In the genomic region with DNA sequence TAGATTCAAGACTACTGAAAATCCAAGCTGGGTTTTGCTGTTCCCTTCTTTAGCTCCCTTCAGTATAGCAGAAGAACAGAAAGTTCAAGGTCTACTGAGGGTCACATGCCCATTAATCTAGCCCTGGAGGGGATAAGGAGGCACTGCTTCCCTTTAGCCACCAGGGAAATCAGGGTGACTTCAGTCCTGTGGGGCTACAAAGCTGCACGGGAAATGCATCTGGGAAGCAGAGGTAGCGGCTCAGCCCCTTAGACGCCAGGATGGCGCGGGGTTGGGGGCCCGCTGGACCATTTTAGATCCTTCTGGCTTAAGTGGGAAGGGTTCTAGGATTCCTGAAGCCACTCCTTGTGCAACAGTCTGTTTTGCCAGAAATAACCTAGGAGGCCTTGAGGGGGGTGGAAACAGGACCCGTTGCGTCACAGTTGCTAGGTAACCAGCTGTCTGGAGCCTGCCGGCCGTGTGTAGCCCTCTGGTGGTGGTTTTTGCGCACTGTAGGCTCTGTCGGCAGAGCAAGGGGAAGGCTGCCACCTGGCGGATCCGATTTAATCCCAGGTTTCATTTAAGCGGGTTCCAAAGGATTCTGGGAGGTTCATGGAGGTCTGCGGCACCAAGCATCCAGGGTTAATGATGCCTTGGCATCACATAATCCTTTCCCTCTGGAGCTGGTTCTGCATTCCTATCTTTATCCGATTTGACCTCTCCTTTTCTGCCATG, we compare ENCODE assay signal across 8 mouse cellular contexts. TPM values are rescaled to one million over a fixed set of nuclear protein-coding genes. Genes with fewer than 3 reads are reported as not detected.
DNase-seq lines count a peak whose midpoint lies in the region; ATAC-seq lines count a peak whose summit lies in the region.

No protein-coding gene starts in this region.

- H3K4me2 ChIP-seq in heart, embryonic 14.5 days (ENCODE audit: low read length) = peak overlapping the region; percentile 54
- peak overlapping the region; percentile 22; the same call in 1 of the 2 replicates for H3K4me2 ChIP-seq in liver, embryonic 11.5 days

- H3K9me3 ChIP-seq in forebrain, embryonic 10.5 days = peaks cover 8% of the 10 kb centered on the region; the same call in 1 of the 2 replicates
- peaks cover 6% of the 10 kb centered on the region; the same call in 1 of the 2 replicates for H3K9me3 ChIP-seq in heart, embryonic 14.5 days (ENCODE audit: control insufficient read depth, low read length)
- no peaks in the 10 kb centered on the region for H3K9me3 ChIP-seq in liver, embryonic 11.5 days (ENCODE audit: control insufficient read depth, low read length)

- H3K36me3 ChIP-seq in forebrain, embryonic 10.5 days (replicated peaks) = peaks cover 42% of the 10 kb centered on the region
- peaks cover 43% of the 10 kb centered on the region for H3K36me3 ChIP-seq in heart, embryonic 14.5 days (ENCODE audit: control insufficient read depth, insufficient read depth, low read length)
- H3K36me3 ChIP-seq in liver, embryonic 11.5 days (ENCODE audit: control insufficient read depth, insufficient read depth, low read length) = peaks cover 2% of the 10 kb centered on the region; the same call in 1 of the 2 replicates
- no peaks in the 10 kb centered on the region for H3K36me3 ChIP-seq in splenic B cell, adult 2 months (ENCODE audit: control insufficient read depth, insufficient read depth, low read length, poor library complexity, severe bottlenecking)

- DNase-seq in CD4-positive, CD25-positive, alpha-beta regulatory T cell, adult 2 months (ENCODE audit: low read depth, low spot score) = peak; percentile 83
- DNase-seq in brain, embryonic 18.5 days (ENCODE audit: low read depth, low spot score) = peak; percentile 81
- peak; percentile 94 for DNase-seq in forebrain, embryonic 10.5 days (ENCODE audit: extremely low spot score, low spot score)
- peak; percentile 96 for DNase-seq in kidney, postnatal 10 days
- peak; percentile 85 for DNase-seq in liver, embryonic 11.5 days (ENCODE audit: low spot score)
- peak; percentile 77 for DNase-seq in naive thymus-derived CD4-positive, alpha-beta T cell, adult 2 months (ENCODE audit: low read depth)
- peak; percentile 95 for DNase-seq in splenic B cell, adult 2 months (ENCODE audit: low read depth, low spot score)

- H3K4me3 ChIP-seq in forebrain, embryonic 10.5 days = peak overlapping the region; percentile 34
- no peak overlapping the region for H3K4me3 ChIP-seq in heart, embryonic 14.5 days (ENCODE audit: control insufficient read depth in 1 of 2, insufficient read depth in 1 of 2, low read depth in 1 of 2, low read length in 2 of 2)
- H3K4me3 ChIP-seq in liver, embryonic 11.5 days (ENCODE audit: low read depth, low read length) = no peak overlapping the region

- peak overlapping the region; percentile 77 for H3K27ac ChIP-seq in forebrain, embryonic 10.5 days
- peak overlapping the region; percentile 68 to 90 for H3K27ac ChIP-seq in heart, embryonic 14.5 days (replicated peaks in 1 of 2; ENCODE audit: control insufficient read depth in 1 of 2, insufficient read depth in 1 of 2, low read depth in 2 of 2, low read length in 2 of 2)
- no peak overlapping the region for H3K27ac ChIP-seq in liver, embryonic 11.5 days (ENCODE audit: low read depth, low read length)

- 13% methylated on average over 17 of the region's 17 CpGs for WGBS in forebrain, embryonic 10.5 days
- 2% methylated on average over 17 of the region's 17 CpGs for WGBS in heart, embryonic 14.5 days
- WGBS in liver, embryonic 11.5 days = 7% methylated on average over 17 of the region's 17 CpGs

- peak overlapping the region; percentile 51 for H3K9ac ChIP-seq in heart, embryonic 14.5 days (ENCODE audit: low read length)
- no peak overlapping the region for H3K9ac ChIP-seq in liver, embryonic 11.5 days (ENCODE audit: low read depth, low read length)

- peaks cover 10% of the 10 kb centered on the region; the same call in 1 of the 2 replicates for H3K27me3 ChIP-seq in forebrain, embryonic 10.5 days (ENCODE audit: poor library complexity, severe bottlenecking)
- H3K27me3 ChIP-seq in heart, embryonic 14.5 days (ENCODE audit: control insufficient read depth, insufficient read depth, low read length) = peaks cover 3% of the 10 kb centered on the region
- peaks cover 10% of the 10 kb centered on the region for H3K27me3 ChIP-seq in liver, embryonic 11.5 days (replicated peaks; ENCODE audit: control insufficient read depth, insufficient read depth, low read length)
- no peaks in the 10 kb centered on the region for H3K27me3 ChIP-seq in splenic B cell, adult 2 months (ENCODE audit: control insufficient read depth, insufficient read depth, low read length, poor library complexity, severe bottlenecking)

- H3K4me1 ChIP-seq in forebrain, embryonic 10.5 days = peaks cover 18% of the 10 kb centered on the region
- H3K4me1 ChIP-seq in heart, embryonic 14.5 days (ENCODE audit: control insufficient read depth in 2 of 2, insufficient read depth in 2 of 2, low read length in 2 of 2) = peaks cover 16 to 38% of the 10 kb centered on the region in 2 experiments
- H3K4me1 ChIP-seq in liver, embryonic 11.5 days (replicated peaks; ENCODE audit: control insufficient read depth, insufficient read depth, low read length) = peaks cover 3% of the 10 kb centered on the region; the same call in 1 of the 2 replicates

- ATAC-seq in heart, embryonic 14.5 days (ENCODE audit: insufficient number of reproducible peaks, insufficient read depth, low FRiP score, low read depth) = peak; percentile 88
- peak; percentile 80 for ATAC-seq in liver, embryonic 11.5 days (replicated peaks; ENCODE audit: low FRiP score)

RNA-seq across cellular contexts. Expression of gene Slc4a3, which starts 13.3 kb away (rescaled TPM):
- polyA plus RNA-seq in forebrain, embryonic 10.5 days (2016; fragmentation: Nextera tagmentation; extraction: Ambion mirVana) = 13.6 and 15.0 TPM in 2 replicates
- polyA plus RNA-seq in heart, embryonic 14.5 days (2014; fragmentation: Nextera tagmentation; extraction: Ambion mirVana) = 20.8 and 24.2 TPM in 2 replicates
- 5.2 and 5.4 TPM in 2 replicates for polyA plus RNA-seq in liver, embryonic 11.5 days (2014; fragmentation: Nextera tagmentation; extraction: Ambion mirVana)

RNA-seq across cellular contexts. Expression of gene Stk11ip, which starts 38.0 kb away (rescaled TPM):
- polyA plus RNA-seq in forebrain, embryonic 10.5 days (2016; fragmentation: Nextera tagmentation; extraction: Ambion mirVana) = 33.2 and 33.5 TPM in 2 replicates
- polyA plus RNA-seq in heart, embryonic 14.5 days (2014; fragmentation: Nextera tagmentation; extraction: Ambion mirVana) = 11.3 and 11.8 TPM in 2 replicates
- 15.4 and 15.6 TPM in 2 replicates for polyA plus RNA-seq in liver, embryonic 11.5 days (2014; fragmentation: Nextera tagmentation; extraction: Ambion mirVana)

RNA-seq across cellular contexts. Expression of gene Inha, which starts 52.5 kb away (rescaled TPM):
- 2.7 and 2.9 TPM in 2 replicates for polyA plus RNA-seq in forebrain, embryonic 10.5 days (2016; fragmentation: Nextera tagmentation; extraction: Ambion mirVana)
- 2.6 and 3.9 TPM in 2 replicates for polyA plus RNA-seq in heart, embryonic 14.5 days (2014; fragmentation: Nextera tagmentation; extraction: Ambion mirVana)
- 0.84 and 1.4 TPM in 2 replicates for polyA plus RNA-seq in liver, embryonic 11.5 days (2014; fragmentation: Nextera tagmentation; extraction: Ambion mirVana)

RNA-seq across cellular contexts. Expression of gene Obsl1, which starts 53.1 kb away (rescaled TPM):
- polyA plus RNA-seq in forebrain, embryonic 10.5 days (2016; fragmentation: Nextera tagmentation; extraction: Ambion mirVana) = 34.5 and 35.8 TPM in 2 replicates
- polyA plus RNA-seq in heart, embryonic 14.5 days (2014; fragmentation: Nextera tagmentation; extraction: Ambion mirVana) = 109 and 124 TPM in 2 replicates
- polyA plus RNA-seq in liver, embryonic 11.5 days (2014; fragmentation: Nextera tagmentation; extraction: Ambion mirVana) = 42.5 and 45.6 TPM in 2 replicates
